Mouse (Mus musculus) liver, adult 2 months (tissue): ENCODE results near the gene Nme1. TPM values are rescaled to one million over a fixed set of nuclear protein-coding genes. Genes with fewer than 3 reads are reported as not detected.

Source experiments
- DNase-seq: peaks from one replicate; pipeline ENCODE4 v3.0.0-alpha.2; 2011; ENCODE audit warnings: low read depth, low spot score; ENCODE audit errors: extremely low read depth
- H3K27ac ChIP-seq: fragments of 200-500 bp; replicated peaks from 2 replicates; pipeline ENCODE4 v1.5.1; 2012; ENCODE audit warnings: low read depth, mild to moderate bottlenecking, control low read depth, inconsistent platforms, low read length; ENCODE audit not compliant: insufficient read depth
- H3K27me3 ChIP-seq: fragments of 200-500 bp; 2 replicates; pipeline ENCODE4 v1.6.1; 2012; ENCODE audit warnings: mild to moderate bottlenecking, moderate library complexity, low read length, inconsistent platforms; ENCODE audit not compliant: control insufficient read depth, insufficient read depth
- H3K36me3 ChIP-seq: fragments of 200-500 bp; 2 replicates; pipeline ENCODE4 v1.6.1; 2012; ENCODE audit warnings: low read length, inconsistent platforms; ENCODE audit not compliant: control insufficient read depth, insufficient read depth
- H3K4me1 ChIP-seq: fragments of 200-500 bp; 2 replicates; pipeline ENCODE4 v1.6.1; 2011; ENCODE audit warnings: low read length; ENCODE audit not compliant: control insufficient read depth, insufficient read depth
- H3K4me3 ChIP-seq: fragments of 200-500 bp; 2 replicates; pipeline ENCODE4 v1.5.1; 2011; ENCODE audit warnings: low read depth, mild to moderate bottlenecking, control low read depth, low read length, moderate library complexity; ENCODE audit not compliant: insufficient read depth
- H3K79me2 ChIP-seq: fragments of 200-500 bp; 2 replicates; pipeline ENCODE4 v1.6.1; 2012; ENCODE audit warnings: inconsistent platforms, mild to moderate bottlenecking, low read length, moderate library complexity; ENCODE audit not compliant: control insufficient read depth, insufficient read depth
- H3K9ac ChIP-seq: fragments of 200-500 bp; 2 replicates; pipeline ENCODE4 v1.6.1; 2012; ENCODE audit warnings: low read depth, mild to moderate bottlenecking, control low read depth, inconsistent platforms, low read length
- CTCF ChIP-seq: fragments of 200-500 bp; IDR thresholded peaks from 2 replicates; pipeline ENCODE4 v1.5.1; 2011; ENCODE audit warnings: low read depth, low read length, control low read depth
- POLR2A ChIP-seq: fragments of 200-500 bp; IDR thresholded peaks from 2 replicates; pipeline ENCODE4 v1.6.1; 2011; ENCODE audit warnings: low read length, control low read depth; ENCODE audit not compliant: insufficient read depth; ENCODE audit errors: extremely low read depth
- WGBS: fragments of 180-500 bp; shearing (Covaris S2); methylation state at CpG from one replicate; pipeline ENCODE4 v1.1.7; 2018; 5-methylcytosine and 5-hydroxymethylcytosine counted together
- polyA plus RNA-seq: library from polyadenylated mRNA; depleted of rRNA; stranded (reverse); fragments of >200 nt; gene quantifications from 2 replicates; pipeline ENCODE4 v1.2.3, GENCODE M21; 2012
- total RNA-seq: library from RNA; depleted of rRNA; stranded (reverse); fragments of >200 nt; gene quantifications from 2 replicates; pipeline ENCODE4 v1.2.3, GENCODE M21; 2014

Gene Nme1
- total and polyA plus RNA-seq, 2 experiments: 20.7 to 73.7 TPM

GRCm38 (mm10) chr11:93969799-93970198 is 1.5 kb upstream of the Nme1 start:
- Histone ChIP-seq H3K27ac (no peak overlapping the region), H3K9ac (no peak overlapping the region), H3K4me1 (peaks cover 4% of the 10 kb centered on the region; the same call in 1 of the 2 replicates), H3K36me3 (peaks cover 6% of the 10 kb centered on the region), H3K27me3 (no peaks in the 10 kb centered on the region), H3K79me2 (no peaks in the 10 kb centered on the region), H3K4me3 (no peak overlapping the region)
- DNase-seq: no peak
- TF ChIP-seq CTCF: no peak
- no peak for TF ChIP-seq POLR2A
- 60% methylated on average over 1 of the region's 1 CpGs for WGBS

- Histone ChIP-seq H3K36me3 (peaks cover 10% of the 10 kb centered on the region), H3K79me2 (no peaks in the 10 kb centered on the region), H3K27me3 (no peaks in the 10 kb centered on the region), H3K4me1 (peaks cover 4% of the 10 kb centered on the region; the same call in 1 of the 2 replicates), H3K27ac (peak overlapping the region; percentile 13; the same call in 1 of the 2 replicates), H3K4me3 (no peak overlapping the region), H3K9ac (no peak overlapping the region)
- WGBS: 98% methylated on average over 6 of the region's 6 CpGs
- no peak for TF ChIP-seq POLR2A
- TF ChIP-seq CTCF: no peak
- DNase-seq: no peak
Observed at GRCm38 (mm10) chr11:93969171-93969570, 850 bp upstream of the Nme1 start.

- peaks cover 4% of the 10 kb centered on the region; the same call in 1 of the 2 replicates for H3K4me1 ChIP-seq
- no peak overlapping the region for H3K4me3 ChIP-seq
- H3K36me3 ChIP-seq: peaks cover 13% of the 10 kb centered on the region
- 24% methylated on average over 6 of the region's 6 CpGs for WGBS
- no peak for TF ChIP-seq POLR2A
- TF ChIP-seq CTCF: no peak
- H3K9ac ChIP-seq: no peak overlapping the region
- H3K27me3 ChIP-seq: no peaks in the 10 kb centered on the region
- no peaks in the 10 kb centered on the region for H3K79me2 ChIP-seq
- H3K27ac ChIP-seq: peak overlapping the region; percentile 18; the same call in 1 of the 2 replicates
- DNase-seq: no peak
Observed at GRCm38 (mm10) chr11:93968848-93969128, 467 bp upstream of the Nme1 start.

GRCm38 (mm10) chr11:93967381-93967780 is 940 bp downstream of the Nme1 start:
- Histone ChIP-seq H3K27ac (peak overlapping the region; percentile 37), H3K4me1 (peaks cover 4% of the 10 kb centered on the region; the same call in 1 of the 2 replicates), H3K79me2 (no peaks in the 10 kb centered on the region), H3K36me3 (peaks cover 18% of the 10 kb centered on the region), H3K9ac (peak overlapping the region; percentile 70; the same call in 1 of the 2 replicates), H3K4me3 (peak overlapping the region; percentile 69), H3K27me3 (no peaks in the 10 kb centered on the region)
- no peak for DNase-seq
- 1% methylated on average over 11 of the region's 11 CpGs for WGBS
- no peak for TF ChIP-seq CTCF
- no peak for TF ChIP-seq POLR2A

DNA sequence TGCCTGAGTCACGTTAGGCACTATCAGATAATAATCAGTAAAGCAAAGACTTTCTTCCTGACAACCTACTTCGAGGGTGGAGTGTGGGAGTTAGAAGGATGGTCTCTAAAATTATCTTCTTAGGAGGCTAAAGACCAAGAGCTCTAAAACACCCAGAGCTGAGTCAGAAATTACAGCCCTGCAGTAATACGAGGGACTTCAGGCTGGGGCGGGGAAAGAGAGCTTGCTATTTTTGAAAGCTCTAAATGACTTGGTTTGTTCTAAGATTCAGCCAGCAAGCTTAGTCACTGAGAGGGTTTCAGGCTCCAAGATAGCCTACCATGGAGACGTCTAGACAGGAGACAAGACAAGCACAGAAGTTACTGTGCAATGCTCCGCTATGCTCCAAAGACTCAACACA is 2.9 kb downstream of the Nme1 start:
- H3K4me1 ChIP-seq: peaks cover 9% of the 10 kb centered on the region
- no peak overlapping the region for H3K4me3 ChIP-seq
- H3K27me3 ChIP-seq: no peaks in the 10 kb centered on the region
- peaks cover 26% of the 10 kb centered on the region for H3K36me3 ChIP-seq
- H3K27ac ChIP-seq: no peak overlapping the region
- TF ChIP-seq CTCF (no peak), POLR2A (no peak)
- no peak overlapping the region for H3K9ac ChIP-seq
- no peak for DNase-seq
- no peaks in the 10 kb centered on the region for H3K79me2 ChIP-seq
- 94% methylated on average over 6 of the region's 6 CpGs for WGBS

DNA sequence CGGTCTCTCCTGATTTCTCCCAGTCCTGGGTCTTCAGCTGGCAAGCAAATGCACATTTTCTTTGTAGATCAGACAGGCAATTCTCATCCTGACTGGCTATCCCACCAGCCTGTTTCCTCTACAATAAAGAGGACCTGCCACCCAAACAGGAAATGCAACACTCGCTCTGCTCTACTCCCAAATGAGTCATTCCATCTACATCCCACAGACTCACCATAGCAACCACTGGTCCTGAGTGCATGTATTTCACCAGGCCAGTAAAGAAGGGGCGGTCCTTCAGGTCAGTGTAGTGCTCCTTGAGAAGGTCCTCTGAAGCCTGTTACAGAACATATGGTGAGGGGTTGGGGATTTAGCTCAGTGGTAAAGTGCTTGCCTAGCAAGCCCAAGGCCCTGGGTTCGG is 5.3 kb downstream of the Nme1 start:
- DNase-seq: no peak
- no peak overlapping the region for H3K27ac ChIP-seq
- H3K79me2 ChIP-seq: no peaks in the 10 kb centered on the region
- 92% methylated on average over 4 of the region's 4 CpGs for WGBS
- H3K9ac ChIP-seq: no peak overlapping the region
- TF ChIP-seq POLR2A (no peak), CTCF (no peak)
- peaks cover 9% of the 10 kb centered on the region for H3K4me1 ChIP-seq
- peaks cover 41% of the 10 kb centered on the region for H3K36me3 ChIP-seq
- no peak overlapping the region for H3K4me3 ChIP-seq
- H3K27me3 ChIP-seq: no peaks in the 10 kb centered on the region
